Mouse (Mus musculus) left cerebral cortex, adult 6 months (tissue): Measurements from ENCODE around the gene Gm49378. TPM values are rescaled to one million over a fixed set of nuclear protein-coding genes. Genes with fewer than 3 reads are reported as not detected.

Experiments used
- long read RNA-seq, 2 experiments: library from polyadenylated mRNA; unstranded; transcript quantifications; one replicate each; pipeline ENCODE4 v2.0.0; 2019 to 2020
- polyA plus RNA-seq: library from polyadenylated mRNA; unstranded; fragments of <200 nt; fragmentation: Nextera tagmentation; gene quantifications from 2 replicates; pipeline ENCODE4 v1.2.3, GENCODE M21; 2021

Gene Gm49378
- polyA plus RNA-seq: 0.55 TPM in 1 of 2 replicates, not detected in the other
- long read RNA-seq, experiment 1, partial matches to known transcripts: 0 of 1 reads
- long read RNA-seq, experiment 1, other reads (novel, unspliced or antisense): 1 of 1 reads
- long read RNA-seq, experiment 2: 0 reads

GRCm38 (mm10) chr14:55637795-55638194 is at the start of gene Gm49378:
TSS of gene Gm49378 (minus strand) at chr14:55637895.

GRCm38 (mm10) chr14:55681160-55682117 is 43.7 kb upstream of the Gm49378 start, which contains the start of gene Tinf2:
TSS of gene Tinf2 (minus strand) at chr14:55681820.

GRCm38 (mm10) chr14:55671833-55672740 is 34.4 kb upstream of the Gm49378 start, which contains the start of the genes Gmpr2 and Nedd8:
TSS of gene Gmpr2 (plus strand) at chr14:55671941.
TSS of gene Nedd8 (minus strand) at chr14:55672124.

GRCm38 (mm10) chr14:55659960-55660573 is 22.4 kb upstream of the Gm49378 start, which contains the start of gene Mdp1:
TSS of gene Mdp1 (minus strand) at chr14:55660508.

GRCm38 (mm10) chr14:55649884-55650283 is 12.2 kb upstream of the Gm49378 start, which contains the start of gene Tssk4:
TSS of gene Tssk4 (plus strand) at chr14:55650184.

GRCm38 (mm10) chr14:55643060-55643907 is 5.6 kb upstream of the Gm49378 start, which contains the start of gene Tm9sf1:
TSS of gene Tm9sf1 (minus strand) at chr14:55643806.

GRCm38 (mm10) chr14:55635523-55636007 is 2.1 kb downstream of the Gm49378 start, which contains the start of gene Ipo4:
TSS of gene Ipo4 (minus strand) at chr14:55635957.

GRCm38 (mm10) chr14:55617822-55618221 is 19.9 kb downstream of the Gm49378 start, which contains the start of gene Rec8:
TSS of gene Rec8 (plus strand) at chr14:55618037.

GRCm38 (mm10) chr14:55603271-55603632 is 34.4 kb downstream of the Gm49378 start, which contains the start of gene Irf9:
TSS of gene Irf9 (plus strand) at chr14:55603571.

GRCm38 (mm10) chr14:55591331-55591891 is 46.3 kb downstream of the Gm49378 start, which contains the start of gene Rnf31:
TSS of gene Rnf31 (plus strand) at chr14:55591708.

GRCm38 (mm10) chr14:55590748-55591330 is 46.9 kb downstream of the Gm49378 start, which contains the start of gene Psme2:
TSS of gene Psme2 (minus strand) at chr14:55591113.

GRCm38 (mm10) chr14:55584702-55585565 is 52.8 kb downstream of the Gm49378 start, which contains the start of gene Emc9:
TSS of gene Emc9 (minus strand) at chr14:55585302.

Other genes with a start within 250 kb of the Gm49378 start
- 15.8 and 18.1 TPM in 2 replicates for gene Dhrs4, start 159.1 kb downstream of the Gm49378 start, polyA plus RNA-seq
- 1.8 and 2.5 TPM in 2 replicates for gene Carmil3, start 147.2 kb downstream of the Gm49378 start, polyA plus RNA-seq
- 154 and 195 TPM in 2 replicates for gene Cpne6, start 127.5 kb downstream of the Gm49378 start, polyA plus RNA-seq
- 0.05 TPM in 1 of 2 replicates, not detected in the other for gene Nrl, start 112.9 kb downstream of the Gm49378 start, polyA plus RNA-seq
- gene Pck2, start 97.6 kb downstream of the Gm49378 start, polyA plus RNA-seq: 19.1 and 25.6 TPM in 2 replicates
- gene Dcaf11, start 77.9 kb downstream of the Gm49378 start, polyA plus RNA-seq: 53.7 and 76.2 TPM in 2 replicates
- 0.48 TPM in 1 of 2 replicates, not detected in the other for gene A730061H03Rik, start 77.5 kb downstream of the Gm49378 start, polyA plus RNA-seq
- not detected in 2 replicates for gene Fitm1, start 62.3 kb downstream of the Gm49378 start, polyA plus RNA-seq
- 49.1 and 53.6 TPM in 2 replicates for gene Psme1, start 59.8 kb downstream of the Gm49378 start, polyA plus RNA-seq
- 112 and 145 TPM in 2 replicates for gene Emc9, start 52.6 kb downstream of the Gm49378 start, polyA plus RNA-seq
- 98.6 and 102 TPM in 2 replicates for gene Psme2, start 46.8 kb downstream of the Gm49378 start, polyA plus RNA-seq
- gene Rnf31, start 46.2 kb downstream of the Gm49378 start, polyA plus RNA-seq: 7.8 and 9.4 TPM in 2 replicates
- 4.2 and 4.3 TPM in 2 replicates for gene Irf9, start 34.3 kb downstream of the Gm49378 start, polyA plus RNA-seq
- 0.65 and 1.0 TPM in 2 replicates for gene Rec8, start 19.9 kb downstream of the Gm49378 start, polyA plus RNA-seq
- 40.6 and 51.1 TPM in 2 replicates for gene Ipo4, start 1.9 kb downstream of the Gm49378 start, polyA plus RNA-seq
- 24.9 and 28.7 TPM in 2 replicates for gene Tm9sf1, start 5.9 kb upstream of the Gm49378 start, polyA plus RNA-seq
- gene Tssk4, start 12.3 kb upstream of the Gm49378 start, polyA plus RNA-seq: 0.11 and 0.22 TPM in 2 replicates
- gene Mdp1, start 22.6 kb upstream of the Gm49378 start, polyA plus RNA-seq: 55.6 and 68.7 TPM in 2 replicates
- 21.2 and 26.0 TPM in 2 replicates for gene Gmpr2, start 34.0 kb upstream of the Gm49378 start, polyA plus RNA-seq
- gene Nedd8, start 34.2 kb upstream of the Gm49378 start, polyA plus RNA-seq: 603 and 676 TPM in 2 replicates
- gene Tinf2, start 43.9 kb upstream of the Gm49378 start, polyA plus RNA-seq: 12.0 and 12.5 TPM in 2 replicates
- gene Tgm1, start 76.0 kb upstream of the Gm49378 start, polyA plus RNA-seq: not detected in 2 replicates
- gene Rabggta, start 84.4 kb upstream of the Gm49378 start, polyA plus RNA-seq: 37.3 and 41.7 TPM in 2 replicates
- gene Dhrs1, start 107.8 kb upstream of the Gm49378 start, polyA plus RNA-seq: 121 and 123 TPM in 2 replicates
- 7.6 and 7.7 TPM in 2 replicates for gene Nop9, start 107.8 kb upstream of the Gm49378 start, polyA plus RNA-seq
- 4.6 and 5.6 TPM in 2 replicates for gene Cideb, start 120.6 kb upstream of the Gm49378 start, polyA plus RNA-seq
- 0.40 and 0.45 TPM in 2 replicates for gene Ltb4r2, start 123.5 kb upstream of the Gm49378 start, polyA plus RNA-seq
- gene Ltb4r1, start 128.1 kb upstream of the Gm49378 start, polyA plus RNA-seq: not detected in 2 replicates
- 1.2 and 2.1 TPM in 2 replicates for gene Adcy4, start 146.2 kb upstream of the Gm49378 start, polyA plus RNA-seq
- gene Ripk3, start 151.0 kb upstream of the Gm49378 start, polyA plus RNA-seq: 0.34 TPM in 1 of 2 replicates, not detected in the other
- 0.15 and 0.23 TPM in 2 replicates for gene Nfatc4, start 185.2 kb upstream of the Gm49378 start, polyA plus RNA-seq
- gene Nynrin, start 216.1 kb upstream of the Gm49378 start, polyA plus RNA-seq: 0.48 and 0.84 TPM in 2 replicates
- gene Cbln3, start 246.5 kb upstream of the Gm49378 start, polyA plus RNA-seq: 0.06 and 0.11 TPM in 2 replicates
- gene Khnyn, start 247.1 kb upstream of the Gm49378 start, polyA plus RNA-seq: 2.4 and 2.6 TPM in 2 replicates